Mouse (Mus musculus) spleen, embryonic (tissue): Measurements from ENCODE around the gene Ccdc7a.

Experiments
- CTCF ChIA-PET: fragments of 350-600 bp; sonication (Branson Sonifier 250); formaldehyde crosslinking; loops from one replicate; lab custom pipeline; 2022; lab: Charles Lee

Gene Ccdc7a

DNA sequence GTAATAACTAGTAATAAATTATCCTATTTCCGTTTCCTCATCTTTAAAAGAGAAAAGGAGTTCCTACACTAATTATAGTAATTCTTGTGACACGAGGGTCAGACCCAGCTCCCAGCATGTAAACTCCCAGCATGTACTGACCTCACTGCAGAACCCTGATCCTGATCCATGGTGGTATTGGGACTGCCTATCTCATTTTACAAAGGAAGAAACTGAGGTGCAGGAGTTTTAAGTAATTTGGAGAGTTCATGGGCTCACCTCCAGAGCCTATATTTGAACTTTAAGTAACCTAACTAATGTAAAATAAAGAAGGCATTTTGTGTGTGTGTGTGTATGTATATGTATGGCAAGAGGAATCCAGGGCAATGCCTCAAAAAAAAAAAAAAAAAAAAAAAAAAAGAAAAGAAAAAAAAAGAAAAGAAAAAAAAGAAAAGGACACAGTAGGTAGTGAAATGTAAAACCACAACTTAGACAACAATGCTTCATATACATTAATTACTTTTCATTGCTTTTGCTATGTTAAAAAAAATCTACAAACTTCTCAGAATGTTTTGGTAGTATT is 378.8 kb downstream of the Ccdc7a start:
- CTCF ChIA-PET: no interaction called here

DNA sequence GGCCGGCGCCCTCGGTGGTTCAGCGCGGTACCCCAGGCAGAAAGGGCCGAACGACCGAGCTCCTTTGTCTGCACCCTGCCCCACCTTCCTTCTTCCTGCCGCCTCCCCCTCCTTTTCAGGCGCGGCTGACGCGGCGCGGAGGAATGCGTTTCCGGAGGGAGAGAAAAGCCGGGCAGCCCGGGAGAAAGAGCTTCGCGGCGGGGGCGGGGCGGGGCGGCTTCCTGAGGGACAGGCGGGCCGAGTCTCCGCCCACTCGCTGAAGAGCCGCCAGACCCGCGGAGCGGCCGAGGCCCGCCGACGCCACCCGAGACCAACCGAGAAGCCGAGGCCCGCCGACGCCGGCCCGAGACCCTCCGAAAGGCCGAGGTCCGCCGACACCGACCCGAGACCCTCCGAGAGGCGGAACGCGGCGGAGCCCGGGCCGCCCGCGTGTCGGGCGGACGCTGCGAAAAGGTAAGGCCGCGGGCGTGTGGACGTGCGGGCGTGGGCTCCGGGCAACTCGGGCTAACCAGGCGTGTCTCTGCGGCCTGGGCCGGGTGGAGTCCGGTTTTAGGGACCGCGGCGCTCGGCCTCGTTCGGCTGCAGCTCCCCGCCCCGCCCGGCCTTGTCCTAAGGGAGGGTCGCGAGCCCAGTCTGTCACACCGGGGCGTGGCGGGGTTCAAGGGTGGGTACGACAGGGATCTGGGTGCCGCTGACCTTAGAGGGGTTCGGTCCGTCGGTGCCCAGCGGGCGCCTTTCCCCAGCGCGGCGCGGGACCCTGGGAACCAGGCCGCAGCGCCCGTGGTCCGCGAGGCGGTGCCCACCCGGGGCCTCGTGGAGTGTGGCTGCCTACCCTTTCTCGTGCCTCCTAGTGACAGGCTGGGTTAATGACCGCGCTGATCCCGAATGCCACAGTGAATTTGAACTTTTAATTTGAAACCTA is 379.5 kb downstream of the Ccdc7a start, which contains the start of gene Itgb1:
Itgb1 (plus strand) TSS at position 148 of the 922 bp plus-strand sequence.
- CTCF ChIA-PET: no interaction called here

- CTCF ChIA-PET: interaction anchor here (0.6 kb wide), 1 partner anchor 194 kb away, joined by 3 read pairs; no protein-coding TSS in a partner anchor
Measured at GRCm38 (mm10) chr8:128684609-128685506, 380.5 kb downstream of the Ccdc7a start.
